Mouse (Mus musculus): ENCODE measurements around the gene Klra10. TPM values are rescaled to one million over a fixed set of nuclear protein-coding genes. Genes with fewer than 3 reads are reported as not detected.
"Not testable (repeated sequence)": the region's sequence is repeated elsewhere in the genome, so short reads cannot be mapped to it uniquely, and the experiment has no call there.

The Klra10 gene
- total RNA-seq (2014; rRNA removed; ENCODE audit: low replicate concordance) (not detected in 2 replicates), polyA plus RNA-seq (2015; fragmentation: Nextera tagmentation; extraction: Ambion mirVana) (not detected in 2 replicates)

GRCm38 (mm10) chr6:130281828-130282227 lies at the start of gene Klra10:
Gene Klra10 (minus strand): TSS chr6:130281928.
- WGBS = 47% methylated on average over 1 of the region's 1 CpGs
- H3K9ac ChIP-seq (replicated peaks; ENCODE audit: low read depth, low read length); H3K27me3 ChIP-seq (ENCODE audit: control insufficient read depth, insufficient read depth, low read length); H3K4me2 ChIP-seq (ENCODE audit: low read depth, low read length); H3K36me3 ChIP-seq (replicated peaks; ENCODE audit: control insufficient read depth, insufficient read depth, low read length); DNase-seq (ENCODE audit: low spot score); ATAC-seq (ENCODE audit: insufficient read depth, low read depth); H3K27ac ChIP-seq (ENCODE audit: low read depth); H3K9me3 ChIP-seq (replicated peaks; ENCODE audit: control insufficient read depth, low read length); H3K4me3 ChIP-seq (ENCODE audit: low read depth, low read length); H3K4me1 ChIP-seq (ENCODE audit: control insufficient read depth, insufficient read depth): not testable (repeated sequence)

- Histone ChIP-seq H3K9me3 (replicated peaks; ENCODE audit: control insufficient read depth, low read length) (no peaks in the 10 kb centered on the region), H3K9ac (replicated peaks; ENCODE audit: low read depth, low read length) (no peak overlapping the region), H3K4me1 (ENCODE audit: control insufficient read depth, insufficient read depth) (no peaks in the 10 kb centered on the region), H3K36me3 (replicated peaks; ENCODE audit: control insufficient read depth, insufficient read depth, low read length) (no peaks in the 10 kb centered on the region), H3K27me3 (ENCODE audit: control insufficient read depth, insufficient read depth, low read length) (no peaks in the 10 kb centered on the region), H3K4me2 (ENCODE audit: low read depth, low read length) (no peak overlapping the region), H3K27ac (ENCODE audit: low read depth) (no peak overlapping the region), H3K4me3 (ENCODE audit: low read depth, low read length) (no peak overlapping the region)
- ATAC-seq (ENCODE audit: insufficient read depth, low read depth) (no peak), DNase-seq (ENCODE audit: low spot score) (no peak)
- TF ChIP-seq EP300 (IDR thresholded peaks at IDR 0.05; ENCODE audit: low read depth) = no peak
- no peak for TF ChIP-seq CTCF (IDR thresholded peaks at IDR 0.05; ENCODE audit: low read depth)
Observed at GRCm38 (mm10) chr6:130287984-130288649, 6.4 kb upstream of the Klra10 start.

- Histone ChIP-seq H3K4me3 (ENCODE audit: low read depth, low read length) (no peak overlapping the region), H3K9ac (replicated peaks; ENCODE audit: low read depth, low read length) (no peak overlapping the region), H3K9me3 (replicated peaks; ENCODE audit: control insufficient read depth, low read length) (peaks cover 10% of the 10 kb centered on the region; the same call in 1 of the 2 replicates), H3K27ac (ENCODE audit: low read depth) (no peak overlapping the region), H3K4me1 (ENCODE audit: control insufficient read depth, insufficient read depth) (no peaks in the 10 kb centered on the region), H3K4me2 (ENCODE audit: low read depth, low read length) (no peak overlapping the region), H3K36me3 (replicated peaks; ENCODE audit: control insufficient read depth, insufficient read depth, low read length) (no peaks in the 10 kb centered on the region), H3K27me3 (ENCODE audit: control insufficient read depth, insufficient read depth, low read length) (no peaks in the 10 kb centered on the region)
- no peak for TF ChIP-seq CTCF (IDR thresholded peaks at IDR 0.05; ENCODE audit: low read depth)
- TF ChIP-seq EP300 (IDR thresholded peaks at IDR 0.05; ENCODE audit: low read depth) = no peak
- no peak for DNase-seq (ENCODE audit: low spot score)
- ATAC-seq (ENCODE audit: insufficient read depth, low read depth) = no peak
- 70% methylated on average over 2 of the region's 2 CpGs for WGBS
Observed at GRCm38 (mm10) chr6:130255326-130255725, 26.4 kb downstream of the Klra10 start.

GRCm38 (mm10) chr6:130237536-130237935 lies 44.2 kb downstream of the Klra10 start:
- Histone ChIP-seq H3K4me1 (ENCODE audit: control insufficient read depth, insufficient read depth) (no peaks in the 10 kb centered on the region), H3K4me3 (ENCODE audit: low read depth, low read length) (no peak overlapping the region), H3K27ac (ENCODE audit: low read depth) (no peak overlapping the region), H3K9ac (replicated peaks; ENCODE audit: low read depth, low read length) (no peak overlapping the region), H3K4me2 (ENCODE audit: low read depth, low read length) (no peak overlapping the region), H3K9me3 (replicated peaks; ENCODE audit: control insufficient read depth, low read length) (no peaks in the 10 kb centered on the region), H3K36me3 (replicated peaks; ENCODE audit: control insufficient read depth, insufficient read depth, low read length) (no peaks in the 10 kb centered on the region), H3K27me3 (ENCODE audit: control insufficient read depth, insufficient read depth, low read length) (no peaks in the 10 kb centered on the region)
- TF ChIP-seq CTCF (IDR thresholded peaks at IDR 0.05; ENCODE audit: low read depth) (no peak), EP300 (IDR thresholded peaks at IDR 0.05; ENCODE audit: low read depth) (no peak)
- ATAC-seq (ENCODE audit: insufficient read depth, low read depth) = no peak
- WGBS = 47% methylated on average over 2 of the region's 2 CpGs
- DNase-seq (ENCODE audit: low spot score) = no peak

- WGBS = 22% methylated on average over 1 of the region's 1 CpGs
- no peak overlapping the region for H3K27ac ChIP-seq (ENCODE audit: low read depth)
- no peak overlapping the region for H3K4me3 ChIP-seq (ENCODE audit: low read depth, low read length)
- no peak for DNase-seq (ENCODE audit: low spot score)
- H3K9ac ChIP-seq (replicated peaks; ENCODE audit: low read depth, low read length) = no peak overlapping the region
- no peaks in the 10 kb centered on the region for H3K4me1 ChIP-seq (ENCODE audit: control insufficient read depth, insufficient read depth)
- TF ChIP-seq EP300 (IDR thresholded peaks at IDR 0.05; ENCODE audit: low read depth) (no peak), CTCF (IDR thresholded peaks at IDR 0.05; ENCODE audit: low read depth) (no peak)
- H3K27me3 ChIP-seq (ENCODE audit: control insufficient read depth, insufficient read depth, low read length) = no peaks in the 10 kb centered on the region
- H3K36me3 ChIP-seq (replicated peaks; ENCODE audit: control insufficient read depth, insufficient read depth, low read length) = no peaks in the 10 kb centered on the region
- ATAC-seq (ENCODE audit: insufficient read depth, low read depth) = no peak
- no peak overlapping the region for H3K4me2 ChIP-seq (ENCODE audit: low read depth, low read length)
- H3K9me3 ChIP-seq (replicated peaks; ENCODE audit: control insufficient read depth, low read length) = no peaks in the 10 kb centered on the region; the same call in 1 of the 2 replicates
Observed at GRCm38 (mm10) chr6:130236635-130237034, 45.1 kb downstream of the Klra10 start.

- TF ChIP-seq CTCF (IDR thresholded peaks at IDR 0.05; ENCODE audit: low read depth) (no peak), EP300 (IDR thresholded peaks at IDR 0.05; ENCODE audit: low read depth) (no peak)
- H3K36me3 ChIP-seq (replicated peaks; ENCODE audit: control insufficient read depth, insufficient read depth, low read length) = no peaks in the 10 kb centered on the region
- DNase-seq (ENCODE audit: low spot score) = no peak
- peaks cover 3% of the 10 kb centered on the region for H3K9me3 ChIP-seq (replicated peaks; ENCODE audit: control insufficient read depth, low read length)
- H3K4me1 ChIP-seq (ENCODE audit: control insufficient read depth, insufficient read depth) = no peaks in the 10 kb centered on the region
- H3K27ac ChIP-seq (ENCODE audit: low read depth) = no peak within 1 kb of the TSS
- no peaks in the 10 kb centered on the region for H3K27me3 ChIP-seq (ENCODE audit: control insufficient read depth, insufficient read depth, low read length)
- H3K9ac ChIP-seq (replicated peaks; ENCODE audit: low read depth, low read length) = no peak within 1 kb of the TSS
- no peak within 1 kb of the TSS for H3K4me2 ChIP-seq (ENCODE audit: low read depth, low read length)
- no peak within 1 kb of the TSS for H3K4me3 ChIP-seq (ENCODE audit: low read depth, low read length)
- ATAC-seq (ENCODE audit: insufficient read depth, low read depth) = no peak
Observed at GRCm38 (mm10) chr6:130233222-130233621, 48.5 kb downstream of the Klra10 start, which contains the start of gene Klra7. Gene Klra7 (minus strand): TSS chr6:130233322.

Other genes with a start within 250 kb of the Klra10 start
- gene Klra4, start 214.7 kb downstream of the Klra10 start, total RNA-seq (2014; rRNA removed; ENCODE audit: low replicate concordance) = not detected in 2 replicates
- gene Klra4, start 214.7 kb downstream of the Klra10 start, polyA plus RNA-seq (2015; fragmentation: Nextera tagmentation; extraction: Ambion mirVana) = not detected in 2 replicates
- not detected in 2 replicates for gene Klra8, start 152.0 kb downstream of the Klra10 start, total RNA-seq (2014; rRNA removed; ENCODE audit: low replicate concordance)
- not detected in 2 replicates for gene Klra8, start 152.0 kb downstream of the Klra10 start, polyA plus RNA-seq (2015; fragmentation: Nextera tagmentation; extraction: Ambion mirVana)
- gene Klra9, start 88.8 kb downstream of the Klra10 start, total RNA-seq (2014; rRNA removed; ENCODE audit: low replicate concordance) = not detected in 2 replicates
- not detected in 2 replicates for gene Klra9, start 88.8 kb downstream of the Klra10 start, polyA plus RNA-seq (2015; fragmentation: Nextera tagmentation; extraction: Ambion mirVana)
- gene Klra7, start 48.6 kb downstream of the Klra10 start, total RNA-seq (2014; rRNA removed; ENCODE audit: low replicate concordance) = not detected in 2 replicates
- not detected in 2 replicates for gene Klra7, start 48.6 kb downstream of the Klra10 start, polyA plus RNA-seq (2015; fragmentation: Nextera tagmentation; extraction: Ambion mirVana)
- gene Klra3, start 55.6 kb upstream of the Klra10 start, total RNA-seq (2014; rRNA removed; ENCODE audit: low replicate concordance) = not detected in 2 replicates
- not detected in 2 replicates for gene Klra3, start 55.6 kb upstream of the Klra10 start, polyA plus RNA-seq (2015; fragmentation: Nextera tagmentation; extraction: Ambion mirVana)
- gene Klra1, start 104.9 kb upstream of the Klra10 start, total RNA-seq (2014; rRNA removed; ENCODE audit: low replicate concordance) = not detected in 2 replicates
- gene Klra1, start 104.9 kb upstream of the Klra10 start, polyA plus RNA-seq (2015; fragmentation: Nextera tagmentation; extraction: Ambion mirVana) = not detected in 2 replicates

Measured in heart, postnatal 0 days (tissue).